Mouse (Mus musculus) megakaryocyte progenitor cell, adult 5-6 weeks (primary cell): ENCODE measurements around the gene Lhfpl3. TPM values are rescaled to one million over a fixed set of nuclear protein-coding genes. Genes with fewer than 3 reads are reported as not detected.

ENCODE experiments used
- ATAC-seq: replicated peaks from 2 replicates; pipeline ENCODE4 v1.8.0; 2016; ENCODE audit warnings: mild to moderate bottlenecking, moderate TSS enrichment, inconsistent platforms; ENCODE audit not compliant: poor library complexity
- total RNA-seq, 2 experiments: library from RNA; stranded (forward) in 1 of 2; stranded (reverse) in 1 of 2; fragments of 157-497, 149-512 nt in 1 of 2; fragments of 200-1000 nt in 1 of 2; gene quantifications; 2 replicates each; pipeline versions ENCODE4 v1.2.3 to v1.2.4; 2015 to 2017

Gene Lhfpl3
- total RNA-seq, 2 experiments from 2014 or later = not detected

DNA sequence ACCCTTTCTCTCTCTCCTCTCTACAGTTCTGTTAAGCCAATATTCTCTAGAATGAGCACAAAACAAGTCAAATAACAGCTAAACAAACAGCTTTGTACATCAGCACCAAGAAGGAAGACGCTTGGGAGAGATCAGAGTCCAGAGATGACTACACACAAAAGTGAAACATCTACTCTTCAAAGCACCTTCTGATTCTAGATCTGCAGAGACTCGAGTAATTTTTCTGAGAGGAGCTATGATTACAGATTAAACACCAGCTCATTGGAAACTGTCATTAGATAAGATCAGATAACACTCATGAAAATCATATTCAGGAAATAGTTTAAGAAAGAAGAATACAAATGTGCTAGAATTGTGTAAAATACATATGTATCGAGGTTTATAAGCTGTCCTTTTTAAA, 527.5 kb downstream of the Lhfpl3 start:
- no peak for ATAC-seq

DNA sequence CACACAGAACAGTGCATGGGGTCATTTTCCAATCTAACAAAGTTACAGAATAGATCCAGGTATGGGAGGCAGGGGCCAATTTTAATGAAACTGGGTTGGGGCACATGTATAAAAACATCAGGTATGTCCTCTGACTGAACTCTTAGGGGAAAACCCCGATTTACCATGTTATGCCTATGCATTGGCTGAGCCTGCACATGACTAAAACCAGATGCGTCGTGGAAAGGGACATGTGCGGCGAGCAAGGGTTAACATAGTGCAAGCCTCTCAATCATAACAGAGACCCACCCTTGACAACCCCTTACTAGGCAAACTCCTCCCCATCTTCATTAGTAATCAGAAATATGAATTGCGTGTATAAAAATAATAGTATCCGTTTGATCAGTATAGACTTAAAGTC, 533.5 kb downstream of the Lhfpl3 start:
- no peak for ATAC-seq

GRCm38 (mm10) chr5:23284884-23285283, 539.0 kb downstream of the Lhfpl3 start:
- peak; percentile 92 for ATAC-seq

GRCm38 (mm10) chr5:23289149-23289548, 543.3 kb downstream of the Lhfpl3 start:
- no peak for ATAC-seq

Other genes starting within 250 kb of the Lhfpl3 start
- 34.9 and 35.3 TPM in 2 replicates for gene Orc5, start 195.6 kb upstream of the Lhfpl3 start, total RNA-seq (2015)
- 30.3 and 33.4 TPM in 2 replicates for gene Orc5, start 195.6 kb upstream of the Lhfpl3 start, total RNA-seq (2017)